Mouse (Mus musculus): ENCODE results near the gene Akap5. TPM values are rescaled to one million over a fixed set of nuclear protein-coding genes. Genes with fewer than 3 reads are reported as not detected.

The Akap5 gene
- polyA plus RNA-seq, 1 experiment from 2014 or later = 1.9 TPM

DNA sequence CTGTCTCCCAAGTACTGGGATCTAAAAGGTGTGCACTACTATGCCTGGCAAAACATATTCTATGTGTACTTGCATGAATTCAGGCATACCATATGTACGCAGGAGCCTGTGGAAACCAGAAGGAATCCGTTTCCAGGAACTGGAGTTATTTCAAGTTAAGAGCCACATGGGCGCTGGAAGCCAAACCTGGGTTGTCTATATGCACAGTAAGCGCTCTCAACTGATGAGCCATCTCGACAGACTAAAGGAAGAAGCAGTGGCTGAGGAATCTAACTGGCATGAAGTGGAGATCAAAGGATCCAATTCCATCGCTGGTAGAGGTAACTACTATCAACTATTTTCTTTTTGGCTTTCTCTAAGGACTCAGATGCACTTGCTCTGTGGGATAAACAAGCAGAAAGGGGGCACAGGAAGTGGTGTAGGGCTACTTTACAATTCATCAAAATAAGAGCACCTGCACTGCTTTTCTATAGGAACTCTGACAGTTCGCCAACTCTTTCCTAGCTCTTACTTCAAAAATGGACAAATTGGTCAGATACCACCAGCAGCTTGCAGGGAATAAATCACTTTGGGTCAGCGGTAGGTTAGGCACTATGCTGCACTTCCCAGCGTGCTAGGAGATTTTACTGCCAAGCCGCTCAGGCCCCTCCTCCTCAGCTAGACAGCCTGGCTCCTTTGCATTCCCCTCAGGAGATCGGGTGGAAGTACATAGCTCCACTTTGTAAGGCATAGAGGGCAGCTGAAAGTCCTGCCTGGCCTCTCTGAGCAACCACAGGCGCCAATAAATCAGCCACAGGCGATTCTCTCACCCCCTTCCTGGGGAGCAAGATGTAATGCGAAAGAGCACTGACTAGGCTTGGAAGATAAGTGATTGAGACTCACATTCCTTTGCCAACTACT lies 42.7 kb downstream of the Akap5 start:
- POLR2A ChIA-PET = no interaction called here
- in situ Hi-C loops (cut with MboI; ENCODE audit: low pct_unique_long_range_greater_than_20kb) = loop anchor here (10.0 kb wide), 1 partner anchor 227 kb away; no protein-coding TSS in a partner anchor
- CTCF ChIA-PET = no interaction called here
- ATAC-seq = no peak
- DNase-seq (ENCODE audit: low read depth, low spot score) = no peak
- H3K27me3 ChIP-seq = no peaks in the 10 kb centered on the region
- TF ChIP-seq CTCF (IDR thresholded peaks at IDR 0.05) = no peak

GRCm38 (mm10) chr12:76368201-76368789 lies 43.6 kb downstream of the Akap5 start:
- POLR2A ChIA-PET = no interaction called here
- DNase-seq (ENCODE audit: low read depth, low spot score) (no peak), ATAC-seq (no peak)
- in situ Hi-C loops (cut with MboI; ENCODE audit: low pct_unique_long_range_greater_than_20kb) = loop anchor here (10.0 kb wide), 1 partner anchor 227 kb away; no protein-coding TSS in a partner anchor
- H3K27me3 ChIP-seq = no peaks in the 10 kb centered on the region
- TF ChIP-seq CTCF (IDR thresholded peaks at IDR 0.05) = no peak
- CTCF ChIA-PET = no interaction called here

GRCm38 (mm10) chr12:76368790-76369205 lies 44.1 kb downstream of the Akap5 start:
- ATAC-seq (peak; percentile 2), DNase-seq (ENCODE audit: low read depth, low spot score) (no peak)
- no peaks in the 10 kb centered on the region for H3K27me3 ChIP-seq
- CTCF ChIA-PET = no interaction called here
- in situ Hi-C loops (cut with MboI; ENCODE audit: low pct_unique_long_range_greater_than_20kb) = loop anchor here (10.0 kb wide), 1 partner anchor 226 kb away; no protein-coding TSS in a partner anchor
- no peak for TF ChIP-seq CTCF (IDR thresholded peaks at IDR 0.05)
- POLR2A ChIA-PET = no interaction called here

GRCm38 (mm10) chr12:76369206-76369977 lies 44.7 kb downstream of the Akap5 start, which contains the start of gene Zbtb25:
Gene Zbtb25, minus strand, starts transcription at chr12:76369602.
- ChIA-PET POLR2A (interaction anchor here (0.6 kb wide), 1 partner anchor 9 kb away, joined by 3 read pairs; no protein-coding TSS in a partner anchor), CTCF (no interaction called here)
- in situ Hi-C loops (cut with MboI; ENCODE audit: low pct_unique_long_range_greater_than_20kb) = loop anchor here (10.0 kb wide), 1 partner anchor 225 kb away; no protein-coding TSS in a partner anchor
- TF ChIP-seq CTCF (IDR thresholded peaks at IDR 0.05) = no peak
- no peak for DNase-seq (ENCODE audit: low read depth, low spot score)
- ATAC-seq = peak; percentile 62
- H3K27me3 ChIP-seq = no peaks in the 10 kb centered on the region

- no peaks in the 10 kb centered on the region for H3K27me3 ChIP-seq
- ChIA-PET CTCF (no interaction called here), POLR2A (interaction anchor here (0.6 to 2.0 kb wide), 2 partner anchors 9 to 32 kb away, joined by 3 to 6 read pairs; no protein-coding TSS in a partner anchor)
- peak; percentile 28 for ATAC-seq
- DNase-seq (ENCODE audit: low read depth, low spot score) = no peak
- in situ Hi-C loops (cut with MboI; ENCODE audit: low pct_unique_long_range_greater_than_20kb) = loop anchor here (10.0 kb wide), 1 partner anchor 225 kb away; no protein-coding TSS in a partner anchor
- no peak for TF ChIP-seq CTCF (IDR thresholded peaks at IDR 0.05)
Observed at GRCm38 (mm10) chr12:76369978-76370830, 45.5 kb downstream of the Akap5 start, which contains the start of gene Zbtb1. Gene Zbtb1, plus strand, starts transcription at chr12:76370266.

- TF ChIP-seq CTCF (IDR thresholded peaks at IDR 0.05) = no peak
- ATAC-seq = peak; percentile 36
- in situ Hi-C loops (cut with MboI; ENCODE audit: low pct_unique_long_range_greater_than_20kb) = no loop called here
- ChIA-PET CTCF (no interaction called here), POLR2A (interaction anchor here (0.7 to 2.0 kb wide), 2 partner anchors 10 to 32 kb away, joined by 3 to 6 read pairs; no protein-coding TSS in a partner anchor)
- H3K27me3 ChIP-seq = no peaks in the 10 kb centered on the region
- no peak for DNase-seq (ENCODE audit: low read depth, low spot score)
Observed at GRCm38 (mm10) chr12:76370831-76371571, 46.3 kb downstream of the Akap5 start.

- no peak for DNase-seq (ENCODE audit: low read depth, low spot score)
- no peak for ATAC-seq
- ChIA-PET POLR2A (interaction anchor here (0.6 to 2.0 kb wide), 3 partner anchors 30 to 162 kb away, joined by 3 to 6 read pairs (median 3); no protein-coding TSS in a partner anchor), CTCF (no interaction called here)
- TF ChIP-seq CTCF (IDR thresholded peaks at IDR 0.05) = no peak
- H3K27me3 ChIP-seq = no peaks in the 10 kb centered on the region
- in situ Hi-C loops (cut with MboI; ENCODE audit: low pct_unique_long_range_greater_than_20kb) = no loop called here
Observed at GRCm38 (mm10) chr12:76372046-76372445, 47.4 kb downstream of the Akap5 start.

GRCm38 (mm10) chr12:76372881-76373818 lies 48.5 kb downstream of the Akap5 start:
- in situ Hi-C loops (cut with MboI; ENCODE audit: low pct_unique_long_range_greater_than_20kb) = no loop called here
- CTCF ChIA-PET = no interaction called here
- ATAC-seq (no peak), DNase-seq (ENCODE audit: low read depth, low spot score) (no peak)
- no peaks in the 10 kb centered on the region for H3K27me3 ChIP-seq
- POLR2A ChIA-PET = interaction anchor here (0.6 to 1.2 kb wide), 2 partner anchors 29 to 169 kb away, joined by 3 to 4 read pairs; no protein-coding TSS in a partner anchor
- no peak for TF ChIP-seq CTCF (IDR thresholded peaks at IDR 0.05)

All from Patski (cell line).